Mouse (Mus musculus): Measurements from ENCODE around the gene Xrra1. TPM values are rescaled to one million over a fixed set of nuclear protein-coding genes. Genes with fewer than 3 reads are reported as not detected.
A peak's percentile ranks its signal among the peaks of the same experiment; 100 is the strongest.
"Not testable (repeated sequence)": the region's sequence is repeated elsewhere in the genome, so short reads cannot be mapped to it uniquely, and the experiment has no call there.

The Xrra1 gene
- total RNA-seq, 2 experiments from 2014 or later: 0.11 to 0.59 TPM

- Histone ChIP-seq H3K27ac (no peak overlapping the region), H3K4me3 (no peak overlapping the region)
- intact Hi-C loops (cut with DNase I): no loop called here
- no peak for DNase-seq
- TF ChIP-seq CTCF (IDR thresholded peaks at IDR 0.05): no peak
Measured at GRCm38 (mm10) chr7:99914316-99914715, 55.4 kb downstream of the Xrra1 start.

GRCm38 (mm10) chr7:99915511-99915910, 56.6 kb downstream of the Xrra1 start:
- no peak for TF ChIP-seq CTCF (IDR thresholded peaks at IDR 0.05)
- H3K27ac ChIP-seq: no peak overlapping the region
- intact Hi-C loops (cut with DNase I): no loop called here
- DNase-seq: no peak
- H3K4me3 ChIP-seq: no peak overlapping the region

GRCm38 (mm10) chr7:99916741-99917319, 57.9 kb downstream of the Xrra1 start:
- TF ChIP-seq CTCF (IDR thresholded peaks at IDR 0.05): peak; percentile 77
- Histone ChIP-seq H3K4me3 (peak overlapping the region; percentile 65), H3K27ac (peak overlapping the region; percentile 50; the same call in 1 of the 2 replicates)
- DNase-seq: peak; percentile 68
- intact Hi-C loops (cut with DNase I): no loop called here

- H3K27ac ChIP-seq: peak overlapping the region; percentile 50; the same call in 1 of the 2 replicates
- TF ChIP-seq CTCF (IDR thresholded peaks at IDR 0.05): no peak
- peak; percentile 77 for DNase-seq
- intact Hi-C loops (cut with DNase I): no loop called here
- peak overlapping the region; percentile 65 for H3K4me3 ChIP-seq
Measured at GRCm38 (mm10) chr7:99917320-99917844, 58.5 kb downstream of the Xrra1 start.

- DNase-seq: no peak
- H3K27ac ChIP-seq: no peak overlapping the region
- H3K4me3 ChIP-seq: no peak overlapping the region
- TF ChIP-seq CTCF (IDR thresholded peaks at IDR 0.05): no peak
- intact Hi-C loops (cut with DNase I): no loop called here
Measured at GRCm38 (mm10) chr7:99919164-99919563, 60.2 kb downstream of the Xrra1 start.

- intact Hi-C loops (cut with DNase I): no loop called here
- no peak for TF ChIP-seq CTCF (IDR thresholded peaks at IDR 0.05)
- Histone ChIP-seq H3K27ac (no peak overlapping the region), H3K4me3 (no peak overlapping the region)
- no peak for DNase-seq
Measured at GRCm38 (mm10) chr7:99919971-99920370, 61.1 kb downstream of the Xrra1 start.

GRCm38 (mm10) chr7:99920416-99920815, 61.5 kb downstream of the Xrra1 start:
- Histone ChIP-seq H3K27ac (no peak overlapping the region), H3K4me3 (no peak overlapping the region)
- intact Hi-C loops (cut with DNase I): no loop called here
- no peak for DNase-seq
- TF ChIP-seq CTCF (IDR thresholded peaks at IDR 0.05): no peak

GRCm38 (mm10) chr7:99926916-99927714, 68.2 kb downstream of the Xrra1 start:
- peak; percentile 85 for DNase-seq

GRCm38 (mm10) chr7:99935758-99936157, 76.8 kb downstream of the Xrra1 start:
- DNase-seq: no peak
- intact Hi-C loops (cut with DNase I): no loop called here
- peak; percentile 55 for TF ChIP-seq CTCF (IDR thresholded peaks at IDR 0.05)

More at GRCm38 (mm10) chr7:99926916-99927714, 68.2 kb downstream of the Xrra1 start:
- H3K4me3 ChIP-seq: no peak overlapping the region
- intact Hi-C loops (cut with DNase I): no loop called here
- peak overlapping the region; percentile 69 for H3K27ac ChIP-seq
- peak; percentile 83 for TF ChIP-seq CTCF (IDR thresholded peaks at IDR 0.05)

GRCm38 (mm10) chr7:99940669-99941068, 81.8 kb downstream of the Xrra1 start:
- Histone ChIP-seq H3K4me3 (no peak overlapping the region), H3K27ac (no peak overlapping the region)
- TF ChIP-seq CTCF (IDR thresholded peaks at IDR 0.05): no peak
- DNase-seq: no peak
- intact Hi-C loops (cut with DNase I): no loop called here

More at GRCm38 (mm10) chr7:99935758-99936157, 76.8 kb downstream of the Xrra1 start:
- no peak overlapping the region for H3K4me3 ChIP-seq
- H3K27ac ChIP-seq: no peak overlapping the region

- DNase-seq: no peak
- Histone ChIP-seq H3K4me3 (no peak overlapping the region), H3K27ac (no peak overlapping the region)
- intact Hi-C loops (cut with DNase I): no loop called here
- no peak for TF ChIP-seq CTCF (IDR thresholded peaks at IDR 0.05)
Measured at GRCm38 (mm10) chr7:99944520-99944919, 85.6 kb downstream of the Xrra1 start.

- DNase-seq; intact Hi-C loops (cut with DNase I); H3K27ac ChIP-seq; H3K4me3 ChIP-seq: not testable (repeated sequence)
Measured at GRCm38 (mm10) chr7:99945012-99945411, 86.1 kb downstream of the Xrra1 start.

GRCm38 (mm10) chr7:99945939-99946338, 87.0 kb downstream of the Xrra1 start:
- intact Hi-C loops (cut with DNase I): no loop called here
- DNase-seq: no peak
- TF ChIP-seq CTCF (IDR thresholded peaks at IDR 0.05): no peak
- no peak overlapping the region for H3K4me3 ChIP-seq
- no peak overlapping the region for H3K27ac ChIP-seq
